Mouse (Mus musculus): Measurements from ENCODE around the gene Rasgrp3.
"Not testable (repeated sequence)": the region's sequence is repeated elsewhere in the genome, so short reads cannot be mapped to it uniquely, and the experiment has no call there.

Rasgrp3 gene

GRCm38 (mm10) chr17:75435599-75435998 lies at the start of gene Rasgrp3:
Rasgrp3 (plus strand) TSS chr17:75435896.
- no peak for DNase-seq (ENCODE audit: low spot score)

- no peak for DNase-seq (ENCODE audit: low spot score)
These were observed 47.3 kb upstream of the Rasgrp3 start for GRCm38 (mm10) chr17:75388402-75388801.

- DNase-seq (ENCODE audit: low spot score) = no peak
These were observed 45.6 kb upstream of the Rasgrp3 start for GRCm38 (mm10) chr17:75390142-75390541.

GRCm38 (mm10) chr17:75391429-75392192 lies 44.1 kb upstream of the Rasgrp3 start:
- no peak for DNase-seq (ENCODE audit: low spot score)

GRCm38 (mm10) chr17:75406405-75406804 lies 29.3 kb upstream of the Rasgrp3 start:
- no peak for DNase-seq (ENCODE audit: low spot score)

- no peak for DNase-seq (ENCODE audit: low spot score)
These were observed 18.8 kb upstream of the Rasgrp3 start for GRCm38 (mm10) chr17:75416861-75417260.

GRCm38 (mm10) chr17:75434152-75434551 lies 1.5 kb upstream of the Rasgrp3 start:
- no peak for DNase-seq (ENCODE audit: low spot score)

- no peak for DNase-seq (ENCODE audit: low spot score)
These were observed 825 bp upstream of the Rasgrp3 start for GRCm38 (mm10) chr17:75434871-75435270.

GRCm38 (mm10) chr17:75436095-75436494 lies 399 bp downstream of the Rasgrp3 start:
- DNase-seq (ENCODE audit: low spot score) = no peak

GRCm38 (mm10) chr17:75436819-75437218 lies 1.1 kb downstream of the Rasgrp3 start:
- DNase-seq (ENCODE audit: low spot score) = no peak

GRCm38 (mm10) chr17:75437239-75437750 lies 1.6 kb downstream of the Rasgrp3 start:
- no peak for DNase-seq (ENCODE audit: low spot score)

GRCm38 (mm10) chr17:75438162-75438561 lies 2.5 kb downstream of the Rasgrp3 start:
- DNase-seq (ENCODE audit: low spot score) = no peak

- no peak for DNase-seq (ENCODE audit: low spot score)
These were observed 3.4 kb downstream of the Rasgrp3 start for GRCm38 (mm10) chr17:75439062-75439461.

- DNase-seq (ENCODE audit: low spot score) = no peak
These were observed 4.9 kb downstream of the Rasgrp3 start for GRCm38 (mm10) chr17:75440619-75441018.

- no peak for DNase-seq (ENCODE audit: low spot score)
These were observed 5.6 kb downstream of the Rasgrp3 start for GRCm38 (mm10) chr17:75441260-75441830.

- no peak for DNase-seq (ENCODE audit: low spot score)
These were observed 6.7 kb downstream of the Rasgrp3 start for GRCm38 (mm10) chr17:75442352-75442751.

- DNase-seq (ENCODE audit: low spot score) = no peak
These were observed 7.4 kb downstream of the Rasgrp3 start for GRCm38 (mm10) chr17:75443064-75443621.

- DNase-seq (ENCODE audit: low spot score) = no peak
These were observed 12.6 kb downstream of the Rasgrp3 start for GRCm38 (mm10) chr17:75448257-75448656.

GRCm38 (mm10) chr17:75449022-75449421 lies 13.3 kb downstream of the Rasgrp3 start:
- no peak for DNase-seq (ENCODE audit: low spot score)

GRCm38 (mm10) chr17:75452313-75452712 lies 16.6 kb downstream of the Rasgrp3 start:
- no peak for DNase-seq (ENCODE audit: low spot score)

- no peak for DNase-seq (ENCODE audit: low spot score)
These were observed 17.9 kb downstream of the Rasgrp3 start for GRCm38 (mm10) chr17:75453639-75454038.

- DNase-seq (ENCODE audit: low spot score) = not testable (repeated sequence)
These were observed 20.4 kb downstream of the Rasgrp3 start for GRCm38 (mm10) chr17:75456096-75456495.

GRCm38 (mm10) chr17:75460621-75461020 lies 24.9 kb downstream of the Rasgrp3 start:
- no peak for DNase-seq (ENCODE audit: low spot score)
